Mouse (Mus musculus): Measurements from ENCODE around the gene Mpp5. TPM values are rescaled to one million over a fixed set of nuclear protein-coding genes. Genes with fewer than 3 reads are reported as not detected.
A peak's percentile ranks its signal among the peaks of the same experiment; 100 is the strongest.

The Mpp5 gene
- total and polyA plus RNA-seq, 2 experiments from 2014 or later, result 10.2 to 13.2 TPM

DNA sequence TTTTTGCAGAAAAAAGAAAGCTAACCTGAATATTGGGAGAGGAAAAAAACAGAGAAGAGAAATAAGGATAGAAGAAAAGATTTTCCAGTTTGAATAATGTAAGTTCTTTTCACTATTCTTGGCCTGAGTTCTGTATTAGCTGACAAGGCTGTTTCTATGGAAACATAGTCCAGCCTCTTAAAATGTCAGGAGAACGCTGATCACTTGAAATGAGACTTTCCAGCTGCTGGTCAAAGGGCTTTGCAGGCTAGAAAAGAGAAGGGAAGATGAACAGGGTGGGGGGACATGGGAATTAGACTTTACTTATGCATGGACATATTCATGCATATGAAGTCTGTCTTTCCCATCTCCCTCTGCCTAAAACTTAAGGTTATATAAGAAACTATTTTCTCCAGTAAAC is 45.5 kb downstream of the Mpp5 start:
- Histone ChIP-seq H3K27ac (ENCODE audit: low read depth) (no peak overlapping the region), H3K9ac (replicated peaks; ENCODE audit: low read depth, low read length) (no peak overlapping the region), H3K4me2 (ENCODE audit: low read depth, low read length) (no peak overlapping the region), H3K36me3 (replicated peaks; ENCODE audit: control insufficient read depth, insufficient read depth, low read length) (peaks cover 16% of the 10 kb centered on the region), H3K27me3 (ENCODE audit: control insufficient read depth, insufficient read depth, low read length) (no peaks in the 10 kb centered on the region), H3K4me3 (ENCODE audit: low read depth, low read length) (no peak overlapping the region), H3K4me1 (ENCODE audit: control insufficient read depth, insufficient read depth) (no peaks in the 10 kb centered on the region), H3K9me3 (replicated peaks; ENCODE audit: control insufficient read depth, low read length) (no peaks in the 10 kb centered on the region)
- no peak for TF ChIP-seq EP300 (IDR thresholded peaks at IDR 0.05; ENCODE audit: low read depth)
- TF ChIP-seq CTCF (IDR thresholded peaks at IDR 0.05; ENCODE audit: low read depth), result no peak
- WGBS, result 18% methylated on average over 1 of the region's 1 CpGs
- no peak for DNase-seq (ENCODE audit: low spot score)
- ATAC-seq (ENCODE audit: insufficient read depth, low read depth), result no peak

- no peak overlapping the region for H3K4me2 ChIP-seq (ENCODE audit: low read depth, low read length)
- WGBS, result 79% methylated on average over 3 of the region's 3 CpGs
- ATAC-seq (ENCODE audit: insufficient read depth, low read depth) (no peak), DNase-seq (ENCODE audit: low spot score) (no peak)
- H3K9me3 ChIP-seq (replicated peaks; ENCODE audit: control insufficient read depth, low read length), result no peaks in the 10 kb centered on the region
- H3K4me1 ChIP-seq (ENCODE audit: control insufficient read depth, insufficient read depth), result no peaks in the 10 kb centered on the region
- no peaks in the 10 kb centered on the region for H3K27me3 ChIP-seq (ENCODE audit: control insufficient read depth, insufficient read depth, low read length)
- H3K4me3 ChIP-seq (ENCODE audit: low read depth, low read length), result no peak overlapping the region
- H3K9ac ChIP-seq (replicated peaks; ENCODE audit: low read depth, low read length), result no peak overlapping the region
- TF ChIP-seq CTCF (IDR thresholded peaks at IDR 0.05; ENCODE audit: low read depth), result no peak
- H3K27ac ChIP-seq (ENCODE audit: low read depth), result no peak overlapping the region
- peaks cover 16% of the 10 kb centered on the region for H3K36me3 ChIP-seq (replicated peaks; ENCODE audit: control insufficient read depth, insufficient read depth, low read length)
Observed at GRCm38 (mm10) chr12:78800036-78800435, 51.3 kb downstream of the Mpp5 start.

DNA sequence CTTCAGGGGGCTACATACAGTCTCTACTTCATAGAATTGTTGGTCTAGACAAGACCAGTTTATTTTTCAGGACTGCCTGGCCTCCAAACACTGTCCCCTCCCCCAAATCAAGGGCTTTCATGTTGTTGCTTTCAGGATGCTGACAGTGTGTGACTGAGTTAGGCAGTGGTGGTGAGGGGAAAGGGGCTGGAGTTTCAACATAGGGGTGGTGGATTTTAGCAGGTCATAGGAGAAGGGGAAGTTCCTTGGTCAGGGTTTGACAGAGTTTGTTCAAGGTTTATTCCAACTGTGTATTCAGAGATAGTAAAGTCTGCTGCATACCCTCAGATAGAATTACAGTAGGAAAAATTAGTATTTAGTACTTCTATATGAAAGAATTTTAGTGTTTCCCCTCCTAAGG is 53.1 kb downstream of the Mpp5 start:
- Histone ChIP-seq H3K36me3 (replicated peaks; ENCODE audit: control insufficient read depth, insufficient read depth, low read length) (peaks cover 16% of the 10 kb centered on the region), H3K4me2 (ENCODE audit: low read depth, low read length) (no peak overlapping the region), H3K9ac (replicated peaks; ENCODE audit: low read depth, low read length) (no peak overlapping the region), H3K9me3 (replicated peaks; ENCODE audit: control insufficient read depth, low read length) (no peaks in the 10 kb centered on the region), H3K4me1 (ENCODE audit: control insufficient read depth, insufficient read depth) (no peaks in the 10 kb centered on the region), H3K27ac (ENCODE audit: low read depth) (no peak overlapping the region), H3K27me3 (ENCODE audit: control insufficient read depth, insufficient read depth, low read length) (no peaks in the 10 kb centered on the region), H3K4me3 (ENCODE audit: low read depth, low read length) (no peak overlapping the region)
- DNase-seq (ENCODE audit: low spot score) (no peak), ATAC-seq (ENCODE audit: insufficient read depth, low read depth) (no peak)
- TF ChIP-seq EP300 (IDR thresholded peaks at IDR 0.05; ENCODE audit: low read depth) (no peak), CTCF (IDR thresholded peaks at IDR 0.05; ENCODE audit: low read depth) (no peak)

- H3K36me3 ChIP-seq (replicated peaks; ENCODE audit: control insufficient read depth, insufficient read depth, low read length), result peaks cover 12% of the 10 kb centered on the region
- no peak overlapping the region for H3K4me2 ChIP-seq (ENCODE audit: low read depth, low read length)
- ATAC-seq (ENCODE audit: insufficient read depth, low read depth) (no peak), DNase-seq (ENCODE audit: low spot score) (no peak)
- H3K4me3 ChIP-seq (ENCODE audit: low read depth, low read length), result no peak overlapping the region
- H3K9me3 ChIP-seq (replicated peaks; ENCODE audit: control insufficient read depth, low read length), result no peaks in the 10 kb centered on the region
- no peaks in the 10 kb centered on the region for H3K4me1 ChIP-seq (ENCODE audit: control insufficient read depth, insufficient read depth)
- H3K9ac ChIP-seq (replicated peaks; ENCODE audit: low read depth, low read length), result no peak overlapping the region
- H3K27me3 ChIP-seq (ENCODE audit: control insufficient read depth, insufficient read depth, low read length), result no peaks in the 10 kb centered on the region
- TF ChIP-seq EP300 (IDR thresholded peaks at IDR 0.05; ENCODE audit: low read depth), result no peak
- TF ChIP-seq CTCF (IDR thresholded peaks at IDR 0.05; ENCODE audit: low read depth), result peak; percentile 45; the same call in 1 of the 2 replicates
- H3K27ac ChIP-seq (ENCODE audit: low read depth), result no peak overlapping the region
Observed at GRCm38 (mm10) chr12:78814437-78814836, 65.7 kb downstream of the Mpp5 start.

DNA sequence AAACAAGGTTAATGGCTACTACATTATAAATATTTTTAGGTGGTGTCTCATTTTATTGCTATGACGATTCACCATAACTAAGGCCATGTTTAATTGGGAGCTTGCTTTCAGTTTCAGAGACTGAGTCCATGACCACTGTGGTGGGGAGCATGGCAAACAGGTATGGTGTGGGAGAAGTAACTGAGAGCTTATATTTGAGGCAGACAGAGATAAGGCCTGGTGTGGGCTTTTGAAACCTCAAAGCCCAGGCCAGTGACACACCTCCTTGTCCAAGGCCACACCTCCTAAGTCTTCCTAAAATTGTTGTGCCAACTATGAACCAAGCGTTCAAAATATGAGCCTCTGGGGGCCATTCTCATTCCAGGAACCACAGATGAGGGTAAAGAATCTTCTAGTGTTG is 85.8 kb downstream of the Mpp5 start:
- no peaks in the 10 kb centered on the region for H3K9me3 ChIP-seq (replicated peaks; ENCODE audit: control insufficient read depth, low read length)
- H3K4me1 ChIP-seq (ENCODE audit: control insufficient read depth, insufficient read depth), result no peaks in the 10 kb centered on the region
- TF ChIP-seq EP300 (IDR thresholded peaks at IDR 0.05; ENCODE audit: low read depth), result no peak
- TF ChIP-seq CTCF (IDR thresholded peaks at IDR 0.05; ENCODE audit: low read depth), result no peak
- H3K27ac ChIP-seq (ENCODE audit: low read depth), result no peak overlapping the region
- no peak overlapping the region for H3K9ac ChIP-seq (replicated peaks; ENCODE audit: low read depth, low read length)
- H3K36me3 ChIP-seq (replicated peaks; ENCODE audit: control insufficient read depth, insufficient read depth, low read length), result peaks cover 58% of the 10 kb centered on the region
- 88% methylated on average over 2 of the region's 2 CpGs for WGBS
- no peak for ATAC-seq (ENCODE audit: insufficient read depth, low read depth)
- no peaks in the 10 kb centered on the region for H3K27me3 ChIP-seq (ENCODE audit: control insufficient read depth, insufficient read depth, low read length)
- no peak for DNase-seq (ENCODE audit: low spot score)
- no peak overlapping the region for H3K4me3 ChIP-seq (ENCODE audit: low read depth, low read length)
- no peak overlapping the region for H3K4me2 ChIP-seq (ENCODE audit: low read depth, low read length)

DNA sequence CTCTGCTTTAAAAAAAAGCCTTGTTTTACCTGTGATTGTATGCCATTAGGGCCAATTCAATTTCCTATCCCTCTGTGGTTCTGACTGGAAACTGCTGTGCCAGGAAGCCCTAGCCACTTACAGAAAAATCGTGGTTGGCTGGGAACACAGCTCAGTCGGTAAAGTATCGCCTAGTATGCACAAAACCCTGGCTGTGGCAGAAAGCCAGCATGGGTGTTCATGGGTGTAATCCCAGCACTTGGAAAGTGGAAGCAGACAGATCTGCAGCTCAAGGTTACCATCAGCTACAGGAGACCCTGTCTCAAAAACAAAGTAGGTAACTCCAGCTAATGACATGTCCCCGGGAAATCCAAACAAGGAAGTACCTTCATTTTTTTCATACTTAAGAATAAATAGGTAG is 91.2 kb downstream of the Mpp5 start:
- H3K4me2 ChIP-seq (ENCODE audit: low read depth, low read length), result no peak overlapping the region
- no peaks in the 10 kb centered on the region for H3K9me3 ChIP-seq (replicated peaks; ENCODE audit: control insufficient read depth, low read length)
- ATAC-seq (ENCODE audit: insufficient read depth, low read depth), result no peak
- TF ChIP-seq CTCF (IDR thresholded peaks at IDR 0.05; ENCODE audit: low read depth) (no peak), EP300 (IDR thresholded peaks at IDR 0.05; ENCODE audit: low read depth) (no peak)
- H3K4me3 ChIP-seq (ENCODE audit: low read depth, low read length), result no peak overlapping the region
- no peak overlapping the region for H3K9ac ChIP-seq (replicated peaks; ENCODE audit: low read depth, low read length)
- 73% methylated on average over 4 of the region's 4 CpGs for whole genome bisulfite sequencing
- H3K27me3 ChIP-seq (ENCODE audit: control insufficient read depth, insufficient read depth, low read length), result no peaks in the 10 kb centered on the region
- peaks cover 76% of the 10 kb centered on the region for H3K36me3 ChIP-seq (replicated peaks; ENCODE audit: control insufficient read depth, insufficient read depth, low read length)
- H3K27ac ChIP-seq (ENCODE audit: low read depth), result no peak overlapping the region
- no peaks in the 10 kb centered on the region for H3K4me1 ChIP-seq (ENCODE audit: control insufficient read depth, insufficient read depth)
- no peak for DNase-seq (ENCODE audit: low spot score)

Measured in heart, postnatal 0 days (tissue).